Mouse (Mus musculus): Measurements from ENCODE around the gene Mgat5b. TPM values are rescaled to one million over a fixed set of nuclear protein-coding genes. Genes with fewer than 3 reads are reported as not detected.

Gene Mgat5b
- polyA plus RNA-seq, 1 experiment from 2014 or later = 24.2 TPM

GRCm38 (mm10) chr11:116994095-116994582, 75.5 kb downstream of the Mgat5b start:
- H3K4me3 ChIP-seq (replicated peaks; ENCODE audit: low read depth, low read length) = peak overlapping the region; percentile 18
- WGBS = 1% methylated on average over 18 of the region's 18 CpGs
- H3K4me2 ChIP-seq (ENCODE audit: low read length) = peak overlapping the region; percentile 46
- H3K4me1 ChIP-seq (ENCODE audit: control insufficient read depth, insufficient read depth, low read length) = peaks cover 11% of the 10 kb centered on the region
- H3K27me3 ChIP-seq (ENCODE audit: control insufficient read depth, insufficient read depth, low read length) = no peaks in the 10 kb centered on the region
- peak; percentile 40; the same call in 1 of the 2 replicates for ATAC-seq (ENCODE audit: low FRiP score, low TSS enrichment)
- H3K9me3 ChIP-seq (ENCODE audit: control insufficient read depth, low read length) = no peaks in the 10 kb centered on the region
- no peak overlapping the region; the same call in 1 of the 2 replicates for H3K9ac ChIP-seq (replicated peaks; ENCODE audit: low read length)
- peak; percentile 87 for DNase-seq
- H3K36me3 ChIP-seq (ENCODE audit: control insufficient read depth, insufficient read depth, low read length) = no peaks in the 10 kb centered on the region
- H3K27ac ChIP-seq (replicated peaks; ENCODE audit: low read depth, low read length) = peak overlapping the region; percentile 61

- DNase-seq (no peak), ATAC-seq (ENCODE audit: low FRiP score, low TSS enrichment) (no peak)
- no peak overlapping the region for H3K4me3 ChIP-seq (replicated peaks; ENCODE audit: low read depth, low read length)
- peaks cover 24% of the 10 kb centered on the region for H3K4me1 ChIP-seq (ENCODE audit: control insufficient read depth, insufficient read depth, low read length)
- no peak overlapping the region for H3K4me2 ChIP-seq (ENCODE audit: low read length)
- no peak overlapping the region for H3K9ac ChIP-seq (replicated peaks; ENCODE audit: low read length)
- no peaks in the 10 kb centered on the region for H3K9me3 ChIP-seq (ENCODE audit: control insufficient read depth, low read length)
- WGBS = 32% methylated on average over 3 of the region's 3 CpGs
- H3K27me3 ChIP-seq (ENCODE audit: control insufficient read depth, insufficient read depth, low read length) = no peaks in the 10 kb centered on the region
- H3K27ac ChIP-seq (replicated peaks; ENCODE audit: low read depth, low read length) = no peak overlapping the region
- no peaks in the 10 kb centered on the region for H3K36me3 ChIP-seq (ENCODE audit: control insufficient read depth, insufficient read depth, low read length)
Measured at GRCm38 (mm10) chr11:116996976-116997375, 78.3 kb downstream of the Mgat5b start.

GRCm38 (mm10) chr11:116998935-116999334, 80.3 kb downstream of the Mgat5b start:
- Histone ChIP-seq H3K9ac (replicated peaks; ENCODE audit: low read length) (no peak overlapping the region), H3K4me2 (ENCODE audit: low read length) (no peak overlapping the region), H3K27me3 (ENCODE audit: control insufficient read depth, insufficient read depth, low read length) (no peaks in the 10 kb centered on the region), H3K4me3 (replicated peaks; ENCODE audit: low read depth, low read length) (no peak overlapping the region), H3K9me3 (ENCODE audit: control insufficient read depth, low read length) (no peaks in the 10 kb centered on the region), H3K4me1 (ENCODE audit: control insufficient read depth, insufficient read depth, low read length) (peaks cover 24% of the 10 kb centered on the region), H3K36me3 (ENCODE audit: control insufficient read depth, insufficient read depth, low read length) (no peaks in the 10 kb centered on the region), H3K27ac (replicated peaks; ENCODE audit: low read depth, low read length) (no peak overlapping the region)
- ATAC-seq (ENCODE audit: low FRiP score, low TSS enrichment) (no peak), DNase-seq (no peak)
- WGBS = 96% methylated on average over 5 of the region's 5 CpGs

GRCm38 (mm10) chr11:117000219-117000618, 81.6 kb downstream of the Mgat5b start:
- H3K36me3 ChIP-seq (ENCODE audit: control insufficient read depth, insufficient read depth, low read length) = no peaks in the 10 kb centered on the region
- no peak overlapping the region for H3K4me2 ChIP-seq (ENCODE audit: low read length)
- H3K9me3 ChIP-seq (ENCODE audit: control insufficient read depth, low read length) = no peaks in the 10 kb centered on the region
- ATAC-seq (ENCODE audit: low FRiP score, low TSS enrichment) = no peak
- no peaks in the 10 kb centered on the region for H3K27me3 ChIP-seq (ENCODE audit: control insufficient read depth, insufficient read depth, low read length)
- H3K4me3 ChIP-seq (replicated peaks; ENCODE audit: low read depth, low read length) = no peak overlapping the region
- WGBS = 2% methylated on average over 3 of the region's 3 CpGs
- DNase-seq = no peak
- H3K4me1 ChIP-seq (ENCODE audit: control insufficient read depth, insufficient read depth, low read length) = peaks cover 25% of the 10 kb centered on the region
- H3K9ac ChIP-seq (replicated peaks; ENCODE audit: low read length) = no peak overlapping the region
- H3K27ac ChIP-seq (replicated peaks; ENCODE audit: low read depth, low read length) = no peak overlapping the region

GRCm38 (mm10) chr11:117001789-117002188, 83.1 kb downstream of the Mgat5b start:
- Histone ChIP-seq H3K27ac (replicated peaks; ENCODE audit: low read depth, low read length) (no peak overlapping the region), H3K27me3 (ENCODE audit: control insufficient read depth, insufficient read depth, low read length) (no peaks in the 10 kb centered on the region), H3K9me3 (ENCODE audit: control insufficient read depth, low read length) (no peaks in the 10 kb centered on the region), H3K9ac (replicated peaks; ENCODE audit: low read length) (no peak overlapping the region), H3K4me1 (ENCODE audit: control insufficient read depth, insufficient read depth, low read length) (peaks cover 25% of the 10 kb centered on the region), H3K36me3 (ENCODE audit: control insufficient read depth, insufficient read depth, low read length) (no peaks in the 10 kb centered on the region), H3K4me2 (ENCODE audit: low read length) (no peak overlapping the region), H3K4me3 (replicated peaks; ENCODE audit: low read depth, low read length) (no peak overlapping the region)
- 28% methylated on average over 4 of the region's 4 CpGs for WGBS
- DNase-seq (no peak), ATAC-seq (ENCODE audit: low FRiP score, low TSS enrichment) (no peak)

- no peak overlapping the region for H3K4me3 ChIP-seq (replicated peaks; ENCODE audit: low read depth, low read length)
- peak overlapping the region; percentile 34 for H3K4me2 ChIP-seq (ENCODE audit: low read length)
- WGBS = 10% methylated on average over 9 of the region's 9 CpGs
- DNase-seq (peak; percentile 62), ATAC-seq (ENCODE audit: low FRiP score, low TSS enrichment) (no peak)
- H3K4me1 ChIP-seq (ENCODE audit: control insufficient read depth, insufficient read depth, low read length) = peaks cover 25% of the 10 kb centered on the region
- H3K9me3 ChIP-seq (ENCODE audit: control insufficient read depth, low read length) = no peaks in the 10 kb centered on the region
- peak overlapping the region; percentile 49; the same call in 1 of the 2 replicates for H3K27ac ChIP-seq (replicated peaks; ENCODE audit: low read depth, low read length)
- H3K36me3 ChIP-seq (ENCODE audit: control insufficient read depth, insufficient read depth, low read length) = no peaks in the 10 kb centered on the region
- no peaks in the 10 kb centered on the region for H3K27me3 ChIP-seq (ENCODE audit: control insufficient read depth, insufficient read depth, low read length)
- H3K9ac ChIP-seq (replicated peaks; ENCODE audit: low read length) = 0 out of 2 replicates have a peak overlapping the region, but pooled peaks have one; percentile 9
Measured at GRCm38 (mm10) chr11:117003503-117003902, 84.8 kb downstream of the Mgat5b start.

GRCm38 (mm10) chr11:117004277-117004676, 85.6 kb downstream of the Mgat5b start:
- peak overlapping the region; percentile 49; the same call in 1 of the 2 replicates for H3K27ac ChIP-seq (replicated peaks; ENCODE audit: low read depth, low read length)
- H3K4me2 ChIP-seq (ENCODE audit: low read length) = peak overlapping the region; percentile 34; the same call in 1 of the 2 replicates
- no peak for DNase-seq

GRCm38 (mm10) chr11:117017462-117017861, 98.8 kb downstream of the Mgat5b start:
- H3K4me3 ChIP-seq (replicated peaks; ENCODE audit: low read depth, low read length) = no peak overlapping the region
- peaks cover 14% of the 10 kb centered on the region for H3K4me1 ChIP-seq (ENCODE audit: control insufficient read depth, insufficient read depth, low read length)
- H3K27ac ChIP-seq (replicated peaks; ENCODE audit: low read depth, low read length) = no peak overlapping the region
- no peaks in the 10 kb centered on the region for H3K27me3 ChIP-seq (ENCODE audit: control insufficient read depth, insufficient read depth, low read length)
- no peaks in the 10 kb centered on the region for H3K9me3 ChIP-seq (ENCODE audit: control insufficient read depth, low read length)
- no peak for ATAC-seq (ENCODE audit: low FRiP score, low TSS enrichment)
- 12% methylated on average over 4 of the region's 4 CpGs for WGBS
- H3K36me3 ChIP-seq (ENCODE audit: control insufficient read depth, insufficient read depth, low read length) = no peaks in the 10 kb centered on the region
- no peak for DNase-seq
- H3K9ac ChIP-seq (replicated peaks; ENCODE audit: low read length) = no peak overlapping the region
- no peak overlapping the region for H3K4me2 ChIP-seq (ENCODE audit: low read length)

More at GRCm38 (mm10) chr11:117004277-117004676, 85.6 kb downstream of the Mgat5b start:
- no peaks in the 10 kb centered on the region for H3K27me3 ChIP-seq (ENCODE audit: control insufficient read depth, insufficient read depth, low read length)
- H3K36me3 ChIP-seq (ENCODE audit: control insufficient read depth, insufficient read depth, low read length) = no peaks in the 10 kb centered on the region
- H3K9ac ChIP-seq (replicated peaks; ENCODE audit: low read length) = 0 out of 2 replicates have a peak overlapping the region, but pooled peaks have one; percentile 9
- no peak overlapping the region for H3K4me3 ChIP-seq (replicated peaks; ENCODE audit: low read depth, low read length)
- WGBS = 13% methylated on average over 9 of the region's 9 CpGs
- peaks cover 25% of the 10 kb centered on the region for H3K4me1 ChIP-seq (ENCODE audit: control insufficient read depth, insufficient read depth, low read length)
- H3K9me3 ChIP-seq (ENCODE audit: control insufficient read depth, low read length) = no peaks in the 10 kb centered on the region
- no peak for ATAC-seq (ENCODE audit: low FRiP score, low TSS enrichment)

GRCm38 (mm10) chr11:117018410-117018809, 99.7 kb downstream of the Mgat5b start:
- Histone ChIP-seq H3K9me3 (ENCODE audit: control insufficient read depth, low read length) (no peaks in the 10 kb centered on the region), H3K4me1 (ENCODE audit: control insufficient read depth, insufficient read depth, low read length) (peaks cover 14% of the 10 kb centered on the region), H3K27me3 (ENCODE audit: control insufficient read depth, insufficient read depth, low read length) (no peaks in the 10 kb centered on the region), H3K27ac (replicated peaks; ENCODE audit: low read depth, low read length) (0 out of 2 replicates have a peak overlapping the region, but pooled peaks have one; percentile 52), H3K4me2 (ENCODE audit: low read length) (peak overlapping the region; percentile 32; the same call in 1 of the 2 replicates), H3K9ac (replicated peaks; ENCODE audit: low read length) (no peak overlapping the region), H3K36me3 (ENCODE audit: control insufficient read depth, insufficient read depth, low read length) (no peaks in the 10 kb centered on the region), H3K4me3 (replicated peaks; ENCODE audit: low read depth, low read length) (no peak overlapping the region)
- WGBS = 2% methylated on average over 8 of the region's 8 CpGs
- ATAC-seq (ENCODE audit: low FRiP score, low TSS enrichment) = peak; percentile 63
- DNase-seq = peak; percentile 95
